Mouse (Mus musculus) midbrain, embryonic 13.5 days (tissue): ENCODE data around the gene H2-T23. TPM values are rescaled to one million over a fixed set of nuclear protein-coding genes. Genes with fewer than 3 reads are reported as not detected.

Experiments used
- ATAC-seq: fragments of 200-750 bp; cut with Nextera tagmentation; 2 replicates; pipeline ENCODE4 v1.8.0; 2017; ENCODE audit warnings: mild to moderate bottlenecking, moderate TSS enrichment, moderate library complexity
- H3K27ac ChIP-seq: fragments of 300-500 bp; sonication (generic); 2 replicates; pipeline ENCODE4 v1.5.1; 2015; ENCODE audit warnings: inconsistent platforms, mild to moderate bottlenecking, moderate library complexity
- H3K27me3 ChIP-seq: fragments of 300-500 bp; sonication (generic); 2 replicates; pipeline ENCODE4 v1.6.1; 2015; ENCODE audit warnings: mild to moderate bottlenecking, inconsistent platforms
- H3K36me3 ChIP-seq: fragments of 300-500 bp; sonication (generic); 2 replicates; pipeline ENCODE4 v1.6.1; 2015; ENCODE audit warnings: mild to moderate bottlenecking, inconsistent platforms
- H3K4me1 ChIP-seq: fragments of 300-500 bp; sonication (generic); replicated peaks from 2 replicates; pipeline ENCODE4 v1.6.1; 2015; ENCODE audit warnings: inconsistent platforms
- H3K4me2 ChIP-seq: fragments of 300-500 bp; sonication (generic); replicated peaks from 2 replicates; pipeline ENCODE4 v1.6.1; 2015; ENCODE audit warnings: moderate library complexity, mild to moderate bottlenecking, inconsistent platforms
- H3K4me3 ChIP-seq: fragments of 300-500 bp; sonication (generic); replicated peaks from 2 replicates; pipeline ENCODE4 v1.5.1; 2015; ENCODE audit warnings: mild to moderate bottlenecking, inconsistent platforms
- H3K9ac ChIP-seq: fragments of 300-500 bp; sonication (generic); replicated peaks from 2 replicates; pipeline ENCODE4 v1.6.1; 2015; ENCODE audit warnings: mild to moderate bottlenecking, inconsistent platforms
- H3K9me3 ChIP-seq: fragments of 300-500 bp; sonication (generic); 2 replicates; pipeline ENCODE4 v1.6.1; 2016; ENCODE audit warnings: mild to moderate bottlenecking, inconsistent platforms
- WGBS: fragments of 180-500 bp; shearing (Covaris S2); methylation state at CpG from one replicate; pipeline ENCODE4 v1.1.7; 2015; 5-methylcytosine and 5-hydroxymethylcytosine counted together
- polyA plus RNA-seq: library from polyadenylated mRNA; unstranded; fragments of >200 nt; fragmentation: Nextera tagmentation; extraction: Ambion mirVana; gene quantifications from 2 replicates; pipeline ENCODE4 v1.2.1, GENCODE M21; 2015

Gene H2-T23
- polyA plus RNA-seq, 1 experiment from 2014 or later = 5.2 TPM

GRCm38 (mm10) chr17:35998545-35999305 is 33.9 kb downstream of the H2-T23 start:
- Histone ChIP-seq H3K9ac (0 out of 2 replicates have a peak overlapping the region, but pooled peaks have one; percentile 6), H3K4me1 (peaks cover 28% of the 10 kb centered on the region), H3K27ac (no peak overlapping the region), H3K4me3 (no peak overlapping the region), H3K4me2 (no peak overlapping the region), H3K9me3 (no peaks in the 10 kb centered on the region), H3K36me3 (peaks cover 2% of the 10 kb centered on the region; the same call in 1 of the 2 replicates), H3K27me3 (no peaks in the 10 kb centered on the region)
- no peak for ATAC-seq
- WGBS = 89% methylated on average over 6 of the region's 6 CpGs

- Histone ChIP-seq H3K27ac (no peak overlapping the region), H3K4me1 (peaks cover 28% of the 10 kb centered on the region), H3K4me2 (no peak overlapping the region), H3K27me3 (no peaks in the 10 kb centered on the region), H3K36me3 (no peaks in the 10 kb centered on the region), H3K4me3 (no peak overlapping the region), H3K9me3 (no peaks in the 10 kb centered on the region), H3K9ac (peak overlapping the region; percentile 14; the same call in 1 of the 2 replicates)
- 50% methylated on average over 12 of the region's 12 CpGs for WGBS
- no peak for ATAC-seq
Observed at GRCm38 (mm10) chr17:35997713-35998510, 34.7 kb downstream of the H2-T23 start.

DNA sequence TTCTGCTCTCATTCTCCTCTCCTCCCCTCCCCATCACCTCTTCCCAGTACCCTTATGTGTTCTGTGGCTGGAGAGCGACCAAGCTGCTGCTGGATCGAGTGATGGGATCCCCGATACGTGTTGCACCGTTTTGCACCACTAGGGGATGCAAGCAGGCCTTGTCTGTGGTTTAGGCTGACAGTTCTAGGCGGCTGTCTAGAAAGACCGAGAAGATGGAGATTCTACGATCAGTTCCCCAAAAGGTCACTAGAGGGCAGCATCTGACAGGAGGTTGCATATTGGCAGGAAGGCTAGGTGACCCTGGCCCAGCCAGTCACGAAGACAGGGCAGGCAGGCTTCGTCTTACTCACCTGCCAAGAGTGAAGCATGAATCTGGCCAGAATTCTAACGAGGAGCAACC is 35.7 kb downstream of the H2-T23 start:
- no peaks in the 10 kb centered on the region for H3K9me3 ChIP-seq
- no peak overlapping the region for H3K9ac ChIP-seq
- H3K4me1 ChIP-seq = peaks cover 28% of the 10 kb centered on the region
- WGBS = 5% methylated on average over 11 of the region's 11 CpGs
- peak; percentile 69 for ATAC-seq
- 0 out of 2 replicates have a peak overlapping the region, but pooled peaks have one; percentile 9 for H3K4me2 ChIP-seq
- no peak overlapping the region for H3K4me3 ChIP-seq
- H3K27me3 ChIP-seq = no peaks in the 10 kb centered on the region
- no peak overlapping the region for H3K27ac ChIP-seq
- H3K36me3 ChIP-seq = no peaks in the 10 kb centered on the region

DNA sequence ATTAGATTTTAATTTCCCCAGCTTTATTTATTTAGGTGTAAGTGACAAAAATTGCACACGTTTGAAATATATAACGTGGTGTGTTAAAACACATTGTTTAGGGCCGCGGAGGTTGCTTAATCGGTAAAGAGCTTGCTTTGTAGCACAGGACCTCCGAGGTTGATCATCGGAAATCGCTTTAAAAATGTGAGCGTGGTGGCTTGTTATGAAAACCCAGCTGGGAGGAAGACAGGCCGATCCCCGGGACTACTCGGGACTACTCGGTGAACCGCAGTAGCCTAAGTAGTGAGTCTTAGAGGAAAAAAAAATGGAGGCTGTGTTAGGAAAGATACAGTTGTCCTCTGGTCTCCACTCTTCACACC is 37.8 kb downstream of the H2-T23 start:
- 4% methylated on average over 14 of the region's 14 CpGs for WGBS
- Histone ChIP-seq H3K27me3 (no peaks in the 10 kb centered on the region), H3K4me3 (peak overlapping the region; percentile 72), H3K36me3 (peaks cover 2% of the 10 kb centered on the region; the same call in 1 of the 2 replicates), H3K4me2 (peak overlapping the region; percentile 80), H3K9ac (peak overlapping the region; percentile 77), H3K27ac (peak overlapping the region; percentile 70), H3K4me1 (peaks cover 28% of the 10 kb centered on the region), H3K9me3 (no peaks in the 10 kb centered on the region)
- ATAC-seq = no peak

DNA sequence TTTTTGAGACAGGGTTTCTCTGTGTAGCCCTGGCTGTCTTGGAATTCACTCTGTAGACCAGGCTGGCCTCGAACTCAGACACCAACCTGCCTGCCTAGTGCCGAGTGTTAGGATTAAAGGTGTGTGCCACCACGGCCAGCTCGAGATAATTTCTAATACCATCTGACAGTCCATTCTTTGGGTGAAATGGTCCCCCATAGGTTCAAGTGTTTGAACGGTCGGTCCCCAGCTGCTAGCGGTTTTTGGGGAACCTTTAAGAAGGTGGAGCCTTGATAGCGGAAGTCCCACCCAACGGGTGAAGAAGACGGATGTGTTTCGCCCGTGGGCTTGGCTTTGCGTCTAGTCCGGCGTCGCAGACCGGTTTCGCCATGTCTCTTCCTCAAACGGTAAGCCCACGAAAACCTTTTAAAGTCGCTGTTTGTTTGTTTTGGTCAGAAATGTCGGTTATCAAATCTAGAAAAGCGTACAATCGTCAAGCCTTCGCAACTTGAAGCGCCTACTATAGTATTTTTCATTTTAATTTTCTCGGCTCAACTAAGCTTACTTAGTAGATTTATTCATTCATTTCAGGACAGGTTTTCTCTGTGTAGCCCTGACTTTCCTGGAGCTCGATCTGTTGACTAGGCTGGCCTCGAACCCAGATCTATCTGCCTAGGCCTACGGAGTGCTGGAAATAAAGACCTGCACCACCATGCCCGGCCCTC is 38.3 kb downstream of the H2-T23 start:
- H3K4me2 ChIP-seq = peak overlapping the region; percentile 80

GRCm38 (mm10) chr17:35993675-35994074 is 39.0 kb downstream of the H2-T23 start:
- 10% methylated on average over 17 of the region's 17 CpGs for WGBS
- peak; percentile 76 for ATAC-seq
- Histone ChIP-seq H3K9me3 (no peaks in the 10 kb centered on the region), H3K4me1 (peaks cover 28% of the 10 kb centered on the region), H3K4me2 (peak overlapping the region; percentile 37), H3K4me3 (peak overlapping the region; percentile 72), H3K36me3 (peaks cover 14% of the 10 kb centered on the region), H3K27ac (no peak overlapping the region), H3K27me3 (no peaks in the 10 kb centered on the region), H3K9ac (no peak overlapping the region)

More for the DNA sequence above, 38.3 kb downstream of the H2-T23 start:
- H3K27me3 ChIP-seq = no peaks in the 10 kb centered on the region
- H3K4me3 ChIP-seq = peak overlapping the region; percentile 72
- no peaks in the 10 kb centered on the region for H3K9me3 ChIP-seq
- H3K27ac ChIP-seq = peak overlapping the region; percentile 70
- peak overlapping the region; percentile 77 for H3K9ac ChIP-seq
- 4% methylated on average over 31 of the region's 31 CpGs for WGBS
- H3K36me3 ChIP-seq = peaks cover 7% of the 10 kb centered on the region
- peak; percentile 69 for ATAC-seq
- H3K4me1 ChIP-seq = peaks cover 28% of the 10 kb centered on the region

DNA sequence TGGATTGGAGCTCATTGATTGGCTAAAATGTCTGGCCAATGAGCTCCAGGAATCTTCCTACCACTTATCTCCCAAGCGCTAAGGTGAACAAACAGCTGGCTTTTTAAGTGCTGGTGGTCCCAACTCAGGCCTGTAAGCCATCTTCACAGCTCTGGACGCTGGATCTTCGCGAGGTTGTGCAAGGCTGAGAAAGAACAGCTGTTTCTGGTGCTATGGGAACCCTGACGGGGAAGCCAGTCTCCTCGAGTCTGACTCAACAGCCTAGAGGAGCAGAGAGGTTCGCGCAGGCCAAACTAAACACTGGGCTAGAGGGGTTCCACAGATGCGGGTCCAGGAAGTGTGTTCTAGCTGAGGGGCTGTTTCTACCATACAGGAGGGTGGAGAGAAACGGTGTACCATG is 40.9 kb downstream of the H2-T23 start:
- Histone ChIP-seq H3K4me3 (no peak overlapping the region), H3K9me3 (no peaks in the 10 kb centered on the region), H3K4me1 (peaks cover 16% of the 10 kb centered on the region), H3K27me3 (no peaks in the 10 kb centered on the region), H3K27ac (no peak overlapping the region), H3K9ac (no peak overlapping the region), H3K36me3 (peaks cover 33% of the 10 kb centered on the region), H3K4me2 (no peak overlapping the region)
- 61% methylated on average over 10 of the region's 10 CpGs for WGBS
- ATAC-seq = no peak

- no peak for ATAC-seq
- Histone ChIP-seq H3K4me1 (peaks cover 26% of the 10 kb centered on the region), H3K4me2 (no peak overlapping the region), H3K27ac (no peak overlapping the region), H3K9ac (no peak overlapping the region), H3K9me3 (no peaks in the 10 kb centered on the region), H3K36me3 (peaks cover 52% of the 10 kb centered on the region), H3K27me3 (no peaks in the 10 kb centered on the region), H3K4me3 (peak overlapping the region; percentile 97; the same call in 1 of the 2 replicates)
- 89% methylated on average over 9 of the region's 9 CpGs for WGBS
Observed at GRCm38 (mm10) chr17:35981776-35982175, 50.9 kb downstream of the H2-T23 start.

DNA sequence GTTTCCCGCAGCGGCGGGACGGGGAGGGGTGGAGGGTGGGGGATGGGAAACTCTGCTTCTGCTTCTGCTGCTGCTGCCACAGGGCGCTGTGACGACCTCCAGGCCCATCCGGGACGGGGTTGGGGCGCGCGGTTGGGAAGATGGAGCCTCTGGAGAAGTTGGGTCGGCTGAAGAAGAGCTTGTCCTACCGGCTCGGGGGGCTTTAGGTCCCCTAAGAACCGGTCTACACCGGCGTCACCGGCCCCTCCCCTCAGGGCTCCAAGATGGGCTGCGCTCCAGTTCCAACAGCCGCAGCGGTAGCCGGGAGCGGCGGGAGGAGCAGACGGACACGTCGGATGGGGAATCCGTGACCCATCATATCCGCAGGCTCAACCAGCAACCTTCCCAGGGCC is 52.3 kb downstream of the H2-T23 start:
- no peaks in the 10 kb centered on the region for H3K9me3 ChIP-seq
- peak overlapping the region; percentile 94 for H3K27ac ChIP-seq
- H3K4me2 ChIP-seq = peak overlapping the region; percentile 90
- peaks cover 26% of the 10 kb centered on the region for H3K4me1 ChIP-seq
- ATAC-seq = peak; percentile 48
- H3K36me3 ChIP-seq = peaks cover 44% of the 10 kb centered on the region
- WGBS = 1% methylated on average over 27 of the region's 29 CpGs
- H3K4me3 ChIP-seq = peak overlapping the region; percentile 97
- H3K9ac ChIP-seq = peak overlapping the region; percentile 86
- H3K27me3 ChIP-seq = no peaks in the 10 kb centered on the region
